Mouse (Mus musculus) hindbrain, embryonic 11.5 days (tissue): Measurements from ENCODE around the gene Mmp24. TPM values are rescaled to one million over a fixed set of nuclear protein-coding genes. Genes with fewer than 3 reads are reported as not detected.
"Not testable (repeated sequence)": the region's sequence is repeated elsewhere in the genome, so short reads cannot be mapped to it uniquely, and the experiment has no call there.

Experiments
- ATAC-seq: fragments of 200-750 bp; cut with Nextera tagmentation; 2 replicates; pipeline ENCODE4 v1.8.0; 2017; ENCODE audit warnings: mild to moderate bottlenecking, moderate TSS enrichment, moderate library complexity; ENCODE audit not compliant: low FRiP score
- DNase-seq: peaks from one replicate; pipeline ENCODE4 v3.0.0-alpha.2; 2015; ENCODE audit warnings: low spot score
- H3K27ac ChIP-seq: fragments of 300-500 bp; sonication (generic); 2 replicates; pipeline ENCODE4 v1.5.1; 2014; ENCODE audit warnings: mild to moderate bottlenecking, low read depth, low read length
- H3K27me3 ChIP-seq: fragments of 300-500 bp; sonication (generic); 2 replicates; pipeline ENCODE4 v1.6.1; 2014; ENCODE audit warnings: mild to moderate bottlenecking, low read length, moderate library complexity, mixed read lengths; ENCODE audit not compliant: control insufficient read depth, insufficient read depth
- H3K36me3 ChIP-seq: fragments of 300-500 bp; sonication (generic); 2 replicates; pipeline ENCODE4 v1.6.1; 2014; ENCODE audit warnings: mild to moderate bottlenecking, low read length, moderate library complexity, mixed read lengths; ENCODE audit not compliant: control insufficient read depth, insufficient read depth
- H3K4me1 ChIP-seq: fragments of 300-500 bp; sonication (generic); replicated peaks from 2 replicates; pipeline ENCODE4 v1.6.1; 2014; ENCODE audit warnings: low read length, mixed read lengths; ENCODE audit not compliant: control insufficient read depth, insufficient read depth
- H3K4me2 ChIP-seq: fragments of 300-500 bp; sonication (generic); replicated peaks from 2 replicates; pipeline ENCODE4 v1.6.1; 2014; ENCODE audit warnings: mild to moderate bottlenecking, low read depth, low read length
- H3K4me3 ChIP-seq: fragments of 300-500 bp; sonication (generic); 2 replicates; pipeline ENCODE4 v1.5.1; 2014; ENCODE audit warnings: low read depth, low read length
- H3K9ac ChIP-seq: fragments of 300-500 bp; sonication (generic); 2 replicates; pipeline ENCODE4 v1.6.1; 2014; ENCODE audit warnings: low read depth, low read length
- H3K9me3 ChIP-seq: fragments of 300-500 bp; sonication (generic); 2 replicates; pipeline ENCODE4 v1.6.1; 2016; ENCODE audit warnings: low read length; ENCODE audit not compliant: control insufficient read depth
- WGBS: fragments of 180-500 bp; shearing (Covaris S2); extraction: QIAGEN DNeasy Blood & Tissue Kit; methylation state at CpG from one replicate; pipeline ENCODE4 v1.1.7; 2014; 5-methylcytosine and 5-hydroxymethylcytosine counted together
- polyA plus RNA-seq: library from polyadenylated mRNA; unstranded; fragments of >200 nt; fragmentation: Nextera tagmentation; extraction: Ambion mirVana; gene quantifications from 2 replicates; pipeline ENCODE4 v1.2.1, GENCODE M21; 2014

Mmp24 gene
- 3.2 and 3.4 TPM in 2 replicates for polyA plus RNA-seq

- Histone ChIP-seq H3K36me3 (no peaks in the 10 kb centered on the region), H3K27ac (peak within 1 kb of the TSS; percentile 67), H3K9ac (peak within 1 kb of the TSS; percentile 74), H3K27me3 (peaks cover 14% of the 10 kb centered on the region), H3K4me3 (peak within 1 kb of the TSS; percentile 53), H3K9me3 (no peaks in the 10 kb centered on the region), H3K4me1 (0 out of 2 replicates have a peak, but pooled peaks cover 2% of the 10 kb centered on the region), H3K4me2 (peak within 1 kb of the TSS; percentile 86)
- no peak for ATAC-seq
- DNase-seq, result peak; percentile 29
- 2% methylated on average over 51 of the region's 100 CpGs for WGBS
Observed at GRCm38 (mm10) chr2:155774927-155775684, at the start of gene Mmp24. Gene Mmp24, plus strand, starts transcription at chr2:155775342.

DNA sequence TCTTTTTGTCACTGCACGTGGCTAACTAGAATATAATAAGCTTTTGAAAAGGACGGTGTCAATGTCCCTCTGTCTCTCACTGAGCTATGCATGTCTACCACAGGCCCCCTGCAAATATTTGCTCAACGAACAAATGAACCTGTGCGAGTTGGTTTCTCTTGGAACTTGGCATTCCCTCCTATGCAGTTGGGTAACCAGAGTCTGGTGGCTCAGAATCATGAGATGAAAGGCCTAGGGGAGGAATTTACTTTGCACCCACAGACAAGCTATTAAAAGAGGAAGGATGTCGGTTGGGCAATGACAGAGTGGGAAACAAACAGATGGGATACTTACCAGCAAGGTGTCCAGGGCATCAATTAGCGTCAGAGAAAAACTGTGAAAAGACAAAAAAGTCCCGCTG lies 48.8 kb upstream of the Mmp24 start:
- no peak overlapping the region for H3K9ac ChIP-seq
- H3K4me1 ChIP-seq, result no peaks in the 10 kb centered on the region
- H3K4me2 ChIP-seq, result no peak overlapping the region
- no peaks in the 10 kb centered on the region for H3K9me3 ChIP-seq
- no peak overlapping the region for H3K27ac ChIP-seq
- H3K4me3 ChIP-seq, result no peak overlapping the region
- 86% methylated on average over 7 of the region's 7 CpGs for WGBS
- H3K36me3 ChIP-seq, result no peaks in the 10 kb centered on the region
- no peak for ATAC-seq
- H3K27me3 ChIP-seq, result no peaks in the 10 kb centered on the region
- no peak for DNase-seq

DNA sequence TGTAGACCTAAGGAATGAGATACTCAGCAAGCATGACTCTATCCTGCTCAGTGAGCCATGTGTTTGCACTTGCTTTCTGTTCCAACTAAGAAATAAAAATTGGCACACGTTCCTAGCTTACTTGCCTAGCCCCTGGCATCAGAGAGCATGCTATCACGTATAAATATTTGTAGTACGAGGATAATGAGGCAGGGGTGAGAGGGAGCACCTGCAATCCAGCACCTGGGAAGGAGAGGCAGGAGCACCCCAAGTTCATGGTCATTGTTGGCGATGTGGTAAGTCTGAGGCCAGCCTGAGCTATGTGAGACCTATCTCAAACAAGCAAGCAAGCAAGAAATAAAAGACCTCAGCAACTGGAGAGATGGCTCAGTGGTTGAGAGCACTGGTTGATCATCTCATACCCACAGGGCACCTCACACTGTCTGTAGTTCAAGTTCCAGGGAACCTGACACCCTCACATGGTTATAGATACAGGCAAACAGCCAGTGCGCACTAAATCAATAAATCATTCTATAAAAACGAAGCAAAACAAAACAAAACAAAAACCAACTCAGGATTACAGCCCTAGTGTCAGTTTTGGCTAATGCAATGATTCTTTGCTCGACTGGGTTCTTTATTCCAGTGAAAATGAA lies 47.3 kb upstream of the Mmp24 start:
- no peaks in the 10 kb centered on the region for H3K4me1 ChIP-seq
- no peaks in the 10 kb centered on the region for H3K36me3 ChIP-seq
- no peaks in the 10 kb centered on the region for H3K9me3 ChIP-seq
- ATAC-seq (no peak), DNase-seq (no peak)
- H3K4me3 ChIP-seq, result no peak overlapping the region
- no peaks in the 10 kb centered on the region for H3K27me3 ChIP-seq
- H3K4me2 ChIP-seq, result no peak overlapping the region
- no peak overlapping the region for H3K27ac ChIP-seq
- WGBS, result 80% methylated on average over 7 of the region's 7 CpGs
- H3K9ac ChIP-seq, result no peak overlapping the region

- H3K9ac ChIP-seq, result peak overlapping the region; percentile 81
- 5% methylated on average over 15 of the region's 15 CpGs for WGBS
- no peaks in the 10 kb centered on the region for H3K36me3 ChIP-seq
- H3K4me3 ChIP-seq, result peak overlapping the region; percentile 77
- H3K27ac ChIP-seq, result no peak overlapping the region
- H3K27me3 ChIP-seq, result no peaks in the 10 kb centered on the region
- no peaks in the 10 kb centered on the region for H3K4me1 ChIP-seq
- H3K4me2 ChIP-seq, result peak overlapping the region; percentile 87
- DNase-seq, result no peak
- ATAC-seq, result no peak; the same call in none of the 2 replicates
- no peaks in the 10 kb centered on the region for H3K9me3 ChIP-seq
Observed at GRCm38 (mm10) chr2:155728742-155729141, 46.4 kb upstream of the Mmp24 start.

DNA sequence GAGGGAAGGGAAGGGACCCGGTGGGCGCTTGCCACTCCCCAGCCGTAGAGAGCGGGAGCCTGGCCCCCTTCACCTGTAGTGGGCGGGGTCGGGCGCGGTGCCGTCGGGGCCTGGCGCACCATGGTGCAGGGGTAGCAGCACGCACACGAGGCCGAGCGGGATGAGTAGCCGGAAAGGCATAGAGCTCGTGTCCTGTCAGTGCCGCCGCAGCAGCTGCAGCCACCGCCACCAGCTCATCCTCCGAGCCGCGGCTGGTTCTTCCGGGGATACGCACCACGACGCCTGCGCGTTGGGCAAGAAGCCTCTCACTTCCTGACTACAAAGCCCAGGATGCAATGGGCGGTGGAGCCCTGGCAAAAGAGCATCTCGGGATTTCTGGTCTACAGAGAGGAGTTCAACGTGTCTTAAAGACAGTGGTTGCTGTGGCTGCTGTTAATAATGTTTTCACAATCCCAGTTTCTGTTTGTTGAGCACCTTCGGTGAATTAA lies 45.9 kb upstream of the Mmp24 start, which contains the start of gene Edem2:
TSS of gene Edem2 (minus strand) at position 318 of the 488 bp plus-strand sequence.
- under 1% methylated on average over 33 of the region's 33 CpGs for WGBS

DNA sequence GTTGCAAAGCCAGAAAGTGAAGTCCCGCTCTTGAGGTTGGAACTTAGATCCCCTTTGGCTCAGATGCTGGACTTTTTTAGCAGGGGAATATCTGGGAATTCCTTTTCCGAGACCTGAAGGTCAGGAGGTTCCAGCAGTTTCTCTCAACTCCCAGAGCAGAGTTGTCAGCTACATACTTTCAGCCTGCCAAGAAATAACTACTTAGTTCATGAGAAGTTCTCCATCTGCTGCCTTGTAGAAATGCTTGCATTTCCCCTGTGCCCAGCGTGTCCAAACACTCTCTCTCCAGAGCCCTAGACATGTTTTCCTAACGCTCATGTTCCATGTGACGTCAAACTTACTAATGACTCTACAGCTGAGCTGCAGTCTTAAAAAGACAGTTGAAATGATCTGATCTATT lies 40.1 kb upstream of the Mmp24 start:
- no peaks in the 10 kb centered on the region for H3K4me1 ChIP-seq
- H3K4me2 ChIP-seq, result no peak overlapping the region
- H3K27ac ChIP-seq, result no peak overlapping the region
- no peak overlapping the region for H3K4me3 ChIP-seq
- H3K36me3 ChIP-seq, result no peaks in the 10 kb centered on the region
- WGBS, result 86% methylated on average over 5 of the region's 5 CpGs
- no peak for DNase-seq
- ATAC-seq, result no peak
- H3K9ac ChIP-seq, result no peak overlapping the region
- no peaks in the 10 kb centered on the region for H3K9me3 ChIP-seq
- H3K27me3 ChIP-seq, result no peaks in the 10 kb centered on the region

More for the DNA sequence above, 45.9 kb upstream of the Mmp24 start, which contains the start of gene Edem2:
- H3K36me3 ChIP-seq, result no peaks in the 10 kb centered on the region
- H3K4me3 ChIP-seq, result peak within 1 kb of the TSS; percentile 77
- peak within 1 kb of the TSS; percentile 87 for H3K4me2 ChIP-seq
- H3K27ac ChIP-seq, result no peak within 1 kb of the TSS
- no peaks in the 10 kb centered on the region for H3K9me3 ChIP-seq
- DNase-seq (peak; percentile 96), ATAC-seq (peak; percentile 92)
- no peaks in the 10 kb centered on the region for H3K27me3 ChIP-seq
- H3K9ac ChIP-seq, result peak within 1 kb of the TSS; percentile 81
- no peaks in the 10 kb centered on the region for H3K4me1 ChIP-seq

- not testable (repeated sequence) for H3K9ac ChIP-seq, H3K4me2 ChIP-seq, ATAC-seq, DNase-seq, H3K27me3 ChIP-seq, H3K36me3 ChIP-seq, H3K4me1 ChIP-seq, H3K4me3 ChIP-seq, H3K27ac ChIP-seq, H3K9me3 ChIP-seq
- 95% methylated on average over 5 of the region's 5 CpGs for WGBS
Observed at GRCm38 (mm10) chr2:155735766-155736165, 39.4 kb upstream of the Mmp24 start, which contains the start of gene Gm17581. Gene Gm17581, minus strand, starts transcription at chr2:155735866.

DNA sequence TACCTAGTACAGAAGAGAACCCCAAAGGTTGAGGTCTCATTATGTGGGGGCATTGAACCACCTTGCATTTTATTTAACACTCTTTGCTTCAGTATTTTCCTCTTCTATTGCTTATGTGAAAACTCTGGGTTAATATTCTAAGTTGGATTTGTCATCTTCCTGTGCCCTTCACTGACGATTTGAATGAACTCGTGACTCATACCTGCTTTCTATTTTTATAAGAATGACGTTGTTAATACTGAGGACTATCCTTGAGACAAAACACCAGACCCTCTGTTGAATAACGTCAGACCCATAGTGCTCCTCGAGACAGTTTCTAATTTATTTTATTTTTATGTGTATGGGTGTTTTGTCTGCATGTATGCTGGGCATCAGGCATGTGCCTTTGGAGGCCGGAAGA lies 38.2 kb upstream of the Mmp24 start:
- H3K4me2 ChIP-seq, result no peak overlapping the region
- ATAC-seq (no peak), DNase-seq (no peak)
- no peaks in the 10 kb centered on the region for H3K36me3 ChIP-seq
- H3K9me3 ChIP-seq, result no peaks in the 10 kb centered on the region
- no peak overlapping the region for H3K4me3 ChIP-seq
- no peak overlapping the region for H3K27ac ChIP-seq
- 86% methylated on average over 6 of the region's 6 CpGs for WGBS
- no peak overlapping the region for H3K9ac ChIP-seq
- H3K4me1 ChIP-seq, result no peaks in the 10 kb centered on the region
- no peaks in the 10 kb centered on the region for H3K27me3 ChIP-seq
